Mouse (Mus musculus): ENCODE data around the gene Cdk18.

The Cdk18 gene

DNA sequence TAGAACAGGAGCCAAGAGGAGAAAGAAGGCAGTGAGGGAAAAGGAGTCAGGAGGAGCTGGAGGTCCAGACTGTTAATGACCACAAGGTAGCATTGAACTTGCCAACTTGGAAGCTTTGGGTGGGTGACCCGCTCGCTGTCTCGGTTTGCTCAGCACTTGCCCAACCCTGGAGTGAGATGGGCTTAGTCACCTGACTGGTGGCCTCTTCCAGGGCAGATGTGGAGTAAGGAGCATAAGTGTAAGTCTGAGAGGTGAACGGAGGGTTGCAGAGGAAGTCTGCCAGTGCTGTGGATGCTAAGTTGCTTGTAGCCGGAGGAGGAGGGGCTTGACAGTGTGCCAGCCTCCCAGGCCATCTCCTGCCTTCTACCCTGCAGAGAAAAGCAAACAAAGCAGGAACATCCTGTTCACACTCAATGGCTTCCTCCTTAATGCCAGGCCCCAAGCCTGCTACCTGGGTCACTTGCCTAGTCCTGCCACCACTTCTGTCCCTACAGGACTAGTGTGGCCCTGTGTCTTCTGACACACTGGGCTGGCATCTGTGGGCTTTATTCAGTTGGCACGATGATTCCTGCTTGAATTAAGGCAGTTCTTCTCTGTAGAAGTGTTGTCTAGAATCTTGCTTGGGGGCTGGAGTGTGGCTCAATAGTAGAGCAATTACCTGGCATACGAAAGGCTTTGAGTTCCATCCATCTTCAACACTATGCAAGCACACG is 6.6 kb upstream of the Cdk18 start:
- peak; percentile 81 for DNase-seq

DNA sequence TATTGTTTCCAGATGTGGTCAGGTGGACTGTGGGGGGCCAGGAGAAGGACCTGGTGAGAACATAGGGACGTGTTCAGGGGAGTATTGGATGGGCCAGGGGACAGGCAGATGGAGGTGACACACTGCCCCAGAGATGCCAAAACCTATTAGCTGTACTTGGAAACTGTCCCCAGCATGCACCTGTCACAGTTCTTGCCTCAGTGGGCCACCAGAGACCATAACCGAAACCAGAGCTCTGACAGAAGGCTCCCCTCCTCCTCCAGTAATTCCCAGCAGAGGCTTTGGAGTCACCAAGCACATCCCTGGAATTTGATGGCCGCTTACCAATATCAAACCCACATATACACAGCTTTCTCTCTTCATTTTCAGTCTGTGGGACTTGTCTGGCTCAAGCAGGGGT is 5.4 kb upstream of the Cdk18 start:
- DNase-seq = no peak

DNA sequence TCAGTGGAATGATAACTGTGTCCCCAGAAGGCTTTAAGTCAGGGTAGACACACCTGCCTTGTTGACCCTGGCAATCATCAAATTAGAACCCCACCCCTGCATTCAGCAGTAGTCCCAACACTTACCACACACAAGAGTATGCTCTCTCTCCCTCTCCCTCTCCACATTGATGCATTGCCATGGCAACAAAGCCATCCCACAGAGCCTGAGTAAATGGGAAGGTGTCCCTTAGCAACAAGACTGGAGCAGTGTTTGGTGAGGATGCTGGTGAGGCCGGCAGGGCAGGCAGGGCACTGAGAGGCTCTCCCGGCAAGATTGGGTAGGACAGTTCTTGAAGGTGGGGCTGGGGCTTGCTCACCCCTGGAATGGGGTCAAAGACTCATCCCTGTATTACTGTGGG is 4.7 kb upstream of the Cdk18 start:
- no peak for DNase-seq

DNA sequence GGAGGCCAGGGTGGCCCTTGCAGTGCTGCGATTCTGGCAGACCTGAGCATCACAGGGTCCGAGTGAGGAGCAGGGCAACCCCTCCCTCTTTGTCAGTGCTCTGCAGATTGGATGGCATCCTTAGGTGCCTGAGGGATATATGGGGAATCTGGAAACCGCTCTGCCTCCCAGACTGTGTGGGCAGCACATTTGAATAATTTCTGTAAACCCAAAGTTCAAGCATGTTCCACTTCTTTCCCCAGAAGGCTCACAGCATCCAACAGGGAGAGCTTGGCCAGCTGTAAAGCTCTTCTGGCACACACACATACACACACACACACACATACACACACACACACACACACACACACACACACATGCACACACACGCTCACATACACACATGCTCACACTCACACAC is 4.2 kb upstream of the Cdk18 start:
- no peak for DNase-seq

DNA sequence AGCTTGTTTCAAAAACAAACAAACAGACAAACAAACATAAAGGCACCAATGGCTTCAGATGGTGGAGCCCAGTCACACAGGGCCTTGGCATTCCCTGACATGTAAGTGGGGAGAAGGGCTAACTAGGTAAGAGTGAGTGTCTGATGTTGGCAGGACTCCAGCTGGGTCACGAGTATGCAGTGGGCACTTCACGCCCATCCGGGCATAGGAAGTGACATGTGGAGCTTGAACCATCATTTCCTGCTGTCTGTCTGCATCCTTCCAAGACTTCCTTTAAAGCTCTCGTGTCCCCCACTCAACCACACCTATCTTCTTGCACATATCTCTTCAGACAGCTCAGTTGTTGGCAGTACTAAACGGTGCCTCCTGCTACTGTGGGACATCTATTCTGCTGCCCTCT is 3.6 kb upstream of the Cdk18 start:
- peak; percentile 75 for DNase-seq

DNA sequence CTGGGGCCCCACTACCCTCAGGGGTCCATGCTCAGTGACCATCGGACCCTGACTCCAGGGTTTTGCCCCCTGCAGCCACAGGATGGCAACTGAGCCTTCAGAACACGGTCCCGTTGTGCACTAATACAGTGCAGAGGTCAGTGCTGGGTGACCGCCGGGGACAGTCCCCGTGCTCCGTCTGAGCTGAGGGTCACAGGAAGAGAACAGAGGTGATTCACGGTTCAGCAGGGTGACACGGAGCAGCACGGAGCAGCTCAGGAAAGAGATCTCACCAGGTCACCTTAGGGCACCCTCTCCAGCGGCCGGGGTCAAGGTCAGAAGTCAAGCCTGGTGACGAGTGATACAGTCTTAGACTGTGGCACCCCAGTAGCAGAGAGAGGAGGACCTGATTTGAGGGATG is 2.3 kb upstream of the Cdk18 start:
- no peak for DNase-seq

DNA sequence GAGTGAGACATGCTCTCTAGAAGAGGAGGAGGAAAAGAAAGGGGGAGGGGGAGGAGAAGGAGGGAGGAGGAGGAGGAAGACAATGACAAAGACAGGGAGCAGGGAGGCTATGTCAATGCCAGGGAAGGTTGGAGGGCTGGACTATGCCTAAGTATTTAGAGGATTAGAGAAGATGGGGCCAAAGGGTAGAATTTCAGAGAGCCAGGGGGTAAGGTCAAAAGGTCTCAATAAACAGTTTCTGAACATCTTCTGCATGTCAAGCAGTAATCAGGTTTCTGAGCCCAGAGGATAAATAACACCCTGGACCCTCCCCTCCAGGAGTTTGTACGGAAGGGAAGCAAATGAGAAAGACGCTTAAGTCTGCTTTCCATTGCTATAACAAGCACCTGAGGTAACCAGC is 1.7 kb upstream of the Cdk18 start:
- DNase-seq = no peak

DNA sequence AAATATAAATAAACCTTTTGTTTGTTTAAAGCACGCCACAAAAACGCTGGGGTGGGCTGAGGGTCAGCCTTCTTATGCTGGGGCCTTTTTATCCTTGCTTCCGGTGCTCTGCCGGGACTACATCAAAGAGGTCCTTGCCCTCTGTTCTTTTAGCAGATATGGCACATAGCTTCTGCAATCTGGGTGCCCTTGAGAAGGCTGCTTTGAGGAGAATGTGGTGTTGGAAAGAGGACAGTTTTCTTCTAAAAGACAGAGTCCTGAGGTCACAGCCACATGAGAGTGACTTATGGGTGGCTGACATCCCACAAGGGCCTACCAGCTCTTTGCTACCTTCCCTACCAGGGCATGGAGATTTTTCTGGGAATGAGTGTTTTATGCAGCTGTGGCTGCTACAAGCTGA is 1.1 kb upstream of the Cdk18 start:
- no peak for DNase-seq

DNA sequence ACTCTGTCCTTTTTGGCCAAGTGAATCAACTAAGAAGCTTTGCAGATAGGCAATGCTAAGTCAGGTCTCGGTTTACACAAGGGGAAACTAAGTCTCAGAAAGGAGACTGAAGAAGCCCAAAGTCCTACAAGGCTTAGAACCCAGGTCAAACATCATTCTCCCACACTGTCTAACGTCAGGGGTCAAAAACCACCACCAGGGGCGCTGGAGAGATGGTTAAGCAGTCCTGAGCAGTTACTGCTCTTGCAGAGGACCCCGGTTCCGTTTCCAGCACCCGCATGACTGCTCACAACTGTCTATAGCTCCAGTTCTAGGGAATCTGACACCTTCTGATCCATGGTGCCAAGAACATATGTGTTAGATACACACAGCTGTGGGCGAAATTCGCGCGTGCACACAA is 687 bp upstream of the Cdk18 start:
- DNase-seq = peak; percentile 80

DNA sequence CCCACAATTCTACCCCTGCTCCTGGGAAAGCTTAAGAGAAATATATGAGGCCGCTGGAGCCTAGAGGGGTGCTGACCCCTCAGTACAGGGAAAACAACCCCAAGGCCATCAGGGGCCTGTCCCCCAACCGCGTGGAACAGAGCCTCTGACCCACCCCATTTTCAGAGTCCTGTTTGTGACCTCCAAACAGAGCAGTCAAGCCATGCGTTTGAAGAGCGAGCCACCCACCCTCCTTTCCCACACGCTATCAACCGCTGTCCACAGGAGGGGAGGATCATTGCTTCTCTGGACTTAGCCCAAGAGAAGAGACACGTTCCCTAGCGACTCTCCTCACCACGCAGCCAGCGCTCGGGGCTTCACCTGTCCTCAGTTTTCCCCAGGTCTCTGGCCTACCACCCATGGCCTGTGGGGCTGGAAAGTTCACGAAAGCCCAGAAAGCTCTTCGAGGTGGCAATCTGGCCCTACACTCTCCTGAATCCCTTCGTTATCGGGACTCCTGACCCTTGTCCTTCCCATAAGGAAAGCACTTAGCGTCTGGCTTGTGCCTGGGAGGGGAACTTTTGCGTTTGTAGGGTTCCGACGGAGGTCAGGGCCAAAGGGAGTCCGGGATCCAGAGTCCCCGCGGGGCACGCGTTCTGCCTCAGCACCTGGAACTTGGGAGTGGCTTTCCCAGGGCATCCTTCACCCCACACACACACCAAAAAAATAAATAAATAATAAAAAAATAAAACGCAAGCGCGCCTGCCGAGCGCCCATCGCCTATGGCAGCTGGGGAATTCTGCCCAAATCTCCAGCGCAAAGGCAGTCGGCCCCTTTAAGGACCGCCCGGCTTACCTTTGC is 688 bp downstream of the Cdk18 start:
- DNase-seq = peak; percentile 29

DNA sequence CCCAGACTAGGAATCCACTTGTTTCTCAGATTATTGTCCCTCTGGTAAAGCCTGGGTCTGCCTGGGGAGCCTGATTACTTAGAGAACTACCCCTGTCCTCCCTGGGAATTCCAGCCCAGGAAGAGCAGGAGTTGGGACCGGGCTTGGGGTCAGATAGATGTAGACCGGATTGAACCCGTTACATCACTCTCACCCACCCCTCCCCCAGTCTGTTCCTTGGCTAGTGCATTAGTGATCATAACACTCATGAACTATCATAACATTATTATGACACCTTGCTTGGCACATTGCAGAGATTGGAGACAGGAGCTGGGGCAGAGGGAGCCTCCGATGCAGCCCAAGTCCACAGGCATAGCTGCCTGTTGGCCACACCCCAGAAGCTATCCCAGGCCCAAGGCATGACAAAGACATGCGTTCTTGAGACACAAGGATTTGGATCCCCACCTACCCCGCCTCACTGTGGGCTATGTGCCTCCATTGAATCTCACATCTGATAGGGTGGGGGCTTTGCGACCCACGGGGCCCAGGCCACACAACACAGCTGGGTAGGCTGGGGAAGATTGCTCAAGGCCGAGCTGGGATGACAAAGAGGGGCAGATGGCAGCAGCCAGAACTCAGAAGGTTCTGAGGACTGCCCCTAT is 1.4 kb downstream of the Cdk18 start:
- DNase-seq = peak; percentile 58

DNA sequence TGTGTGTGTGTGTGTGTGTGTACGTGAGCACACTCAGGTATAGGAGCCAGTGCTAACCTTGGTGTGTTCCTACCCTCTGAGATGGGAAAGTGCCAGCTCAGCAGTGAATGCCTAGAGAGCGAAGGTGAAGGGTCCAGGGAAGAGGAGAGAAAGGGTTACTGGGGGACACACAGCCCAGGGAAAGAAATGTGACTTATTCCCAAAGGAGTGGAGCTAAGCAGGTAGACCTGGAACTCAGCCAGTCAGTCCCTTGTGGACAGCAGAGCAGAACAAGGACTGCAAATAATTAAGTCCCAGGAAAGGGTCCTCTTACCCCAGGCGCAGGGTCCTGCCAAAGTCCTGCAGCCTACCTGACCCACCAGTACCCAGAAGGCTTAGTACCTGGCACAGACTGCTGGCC is 2.6 kb downstream of the Cdk18 start:
- DNase-seq = peak; percentile 79

DNA sequence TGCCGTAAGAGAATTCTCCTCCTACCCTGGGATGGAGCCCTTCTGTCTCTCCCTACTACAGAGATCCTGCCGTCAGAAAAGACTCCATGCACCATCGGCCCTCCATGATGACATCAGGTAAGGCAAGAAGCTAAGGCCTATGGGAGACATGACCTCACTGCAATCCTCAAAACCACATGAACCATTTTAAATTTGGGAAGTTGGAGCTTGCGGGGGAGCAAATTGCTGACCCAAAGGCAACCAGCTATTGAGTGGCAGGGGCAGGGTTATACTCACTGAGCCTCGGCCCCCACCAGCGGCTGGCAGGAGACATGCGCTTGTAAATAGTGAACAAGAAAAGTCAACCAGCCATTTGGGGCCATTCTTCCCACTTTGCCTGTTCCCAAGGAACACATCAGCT is 3.9 kb downstream of the Cdk18 start:
- no peak for DNase-seq

DNA sequence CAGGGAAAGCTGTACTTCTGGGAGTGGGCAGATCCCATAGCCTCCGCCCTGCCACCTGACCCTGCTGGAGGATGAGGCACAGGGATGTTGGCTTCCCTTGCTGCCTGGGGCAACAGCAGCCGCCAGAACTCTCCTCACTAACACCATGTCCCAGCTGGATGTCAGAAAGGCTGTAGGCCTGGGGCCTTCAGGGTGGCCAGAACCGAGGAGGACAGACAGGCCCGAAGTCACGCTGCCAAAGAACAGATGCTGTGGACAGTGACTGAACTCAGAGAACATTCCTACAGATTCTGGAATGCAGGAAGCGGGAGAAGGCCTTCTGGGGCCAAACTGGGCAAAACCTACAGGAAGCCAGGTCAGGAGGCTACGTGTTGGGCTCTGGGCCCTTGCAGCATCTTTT is 11.2 kb downstream of the Cdk18 start:
- DNase-seq = peak; percentile 57

DNA sequence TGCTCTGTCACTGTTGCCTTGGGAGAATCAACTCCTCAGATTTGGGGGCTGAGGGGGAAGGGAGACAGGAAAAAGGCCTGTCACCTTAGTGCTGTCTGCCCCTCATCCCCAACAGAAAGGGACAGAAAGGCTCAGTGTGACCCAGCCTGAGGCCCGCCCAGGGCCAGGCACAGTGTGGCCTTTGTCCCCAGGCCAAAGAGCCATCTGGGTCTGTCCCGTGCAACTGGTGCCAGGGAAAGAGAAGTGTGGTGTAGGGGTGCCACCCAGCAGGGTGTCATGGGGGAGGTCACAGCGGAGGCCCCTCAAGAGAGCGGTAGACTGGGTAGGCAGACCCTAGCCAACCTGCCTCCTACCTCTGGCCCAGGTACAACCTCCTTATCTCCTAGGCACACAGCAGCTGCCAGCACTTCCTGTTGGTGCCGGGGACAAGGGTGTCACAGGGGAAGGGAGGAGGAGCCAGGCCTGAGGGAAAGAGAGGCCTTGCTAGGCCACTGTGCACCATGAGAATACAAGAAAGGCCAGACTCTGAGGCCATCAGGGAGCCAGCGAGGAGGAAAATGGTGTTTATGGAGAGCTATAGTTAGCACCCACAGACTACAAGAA is 13.6 kb downstream of the Cdk18 start:
- peak; percentile 52 for DNase-seq

DNA sequence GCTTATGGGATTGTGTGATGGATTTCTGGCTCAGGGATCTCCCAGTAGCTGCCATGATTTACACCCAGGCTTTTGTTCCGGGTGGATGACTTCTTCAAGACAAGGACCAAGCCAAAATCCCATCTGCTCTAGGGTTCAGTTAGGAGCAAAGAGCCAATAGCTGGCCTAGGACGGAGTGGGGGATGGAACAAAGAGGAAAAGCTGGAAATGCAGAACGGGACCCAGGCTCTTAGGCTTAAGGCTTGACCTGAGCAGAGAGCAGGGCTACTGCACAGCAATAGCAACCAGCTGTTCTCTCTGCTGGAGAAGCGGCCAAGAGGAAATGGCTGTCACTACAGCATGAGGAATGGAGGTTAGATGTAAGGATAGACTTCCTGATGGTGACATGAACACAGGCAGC is 14.2 kb downstream of the Cdk18 start:
- DNase-seq = peak; percentile 79

DNA sequence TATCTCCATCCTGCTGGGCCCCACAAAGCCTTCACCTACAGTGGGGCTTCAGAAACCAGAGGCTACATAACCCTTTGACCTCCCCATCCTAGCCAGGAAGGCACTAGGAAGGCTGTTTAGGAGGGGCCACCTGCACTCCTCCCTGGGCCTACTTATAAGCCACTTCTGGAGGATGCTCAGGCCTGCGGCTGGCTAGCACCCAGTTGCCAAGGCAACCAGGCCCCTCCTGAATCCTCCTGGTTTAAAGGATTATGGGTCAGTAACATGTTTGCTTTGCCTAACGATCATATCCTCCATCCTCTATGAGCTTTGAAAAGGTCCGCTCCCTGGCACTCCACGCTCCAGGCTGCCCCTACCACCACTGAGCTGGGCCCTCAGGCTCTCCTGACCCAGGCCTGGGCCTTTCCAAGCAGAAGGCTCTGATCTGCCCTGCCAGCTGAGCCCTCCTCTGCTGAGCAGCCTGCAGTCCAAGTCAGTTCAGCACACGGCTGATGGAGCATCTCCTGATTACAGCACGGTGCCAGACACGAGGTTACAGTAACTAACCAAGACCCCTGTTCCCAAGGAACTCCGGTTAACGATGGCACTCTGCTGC is 16.0 kb downstream of the Cdk18 start:
- no peak for DNase-seq

DNA sequence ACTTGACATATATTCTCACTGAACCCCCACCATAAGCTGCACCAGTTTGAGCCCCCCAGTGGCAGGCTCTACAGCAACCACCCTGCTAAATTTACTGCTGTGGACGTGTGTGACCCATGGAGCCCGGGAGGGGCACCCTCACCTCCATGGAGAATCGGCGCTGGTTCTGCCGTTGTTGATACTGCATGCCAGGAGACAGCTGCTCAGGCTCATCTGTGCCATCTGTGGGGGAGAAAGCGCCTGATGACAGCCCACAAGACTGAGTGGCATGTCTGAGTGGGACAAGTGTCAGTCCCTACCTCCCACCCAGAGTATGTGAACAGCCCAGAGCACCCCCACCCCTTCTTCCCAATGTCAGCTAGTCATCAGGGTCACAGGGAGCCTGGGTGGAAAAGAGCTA is 17.6 kb downstream of the Cdk18 start:
- no peak for DNase-seq

DNA sequence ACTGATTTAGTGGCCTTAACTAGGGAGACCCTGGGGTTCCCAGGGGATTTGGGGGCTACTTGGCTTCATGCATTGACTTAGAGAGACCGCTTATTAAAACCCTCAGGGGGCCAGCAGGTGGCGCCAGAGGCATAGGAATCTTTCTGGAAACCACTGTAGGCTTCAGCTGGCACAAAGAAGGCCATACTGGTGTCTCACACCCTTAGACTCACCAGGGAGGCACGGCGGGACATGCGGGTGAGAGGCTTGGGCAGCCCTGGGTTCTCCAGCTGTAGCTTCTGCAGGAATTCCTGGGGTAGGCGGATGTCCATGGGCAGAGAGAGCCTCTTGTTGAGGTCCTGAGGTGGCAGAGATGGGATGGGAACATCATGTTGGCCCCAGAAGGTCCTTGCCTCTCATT is 18.2 kb downstream of the Cdk18 start:
- peak; percentile 94 for DNase-seq

DNA sequence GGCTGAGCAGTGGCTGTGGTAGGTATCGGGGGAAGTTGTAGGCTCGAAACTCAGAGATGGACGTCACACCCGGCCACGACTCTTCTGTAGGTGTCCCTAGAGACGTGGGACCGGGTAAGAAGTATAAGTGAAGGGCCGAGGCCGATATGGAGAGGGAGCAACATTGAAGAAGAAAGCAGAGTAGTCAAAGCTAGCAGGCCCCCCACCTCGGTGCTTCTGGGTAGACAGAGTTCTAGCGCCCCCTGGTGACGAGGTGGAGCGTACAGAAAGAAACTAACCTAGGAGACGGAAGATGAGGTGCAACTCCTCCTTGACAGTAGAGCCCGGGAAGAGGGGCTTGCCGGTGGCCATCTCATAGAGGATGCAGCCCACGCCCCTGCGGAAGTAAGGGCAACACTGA is 22.9 kb downstream of the Cdk18 start:
- peak; percentile 84 for DNase-seq

DNA sequence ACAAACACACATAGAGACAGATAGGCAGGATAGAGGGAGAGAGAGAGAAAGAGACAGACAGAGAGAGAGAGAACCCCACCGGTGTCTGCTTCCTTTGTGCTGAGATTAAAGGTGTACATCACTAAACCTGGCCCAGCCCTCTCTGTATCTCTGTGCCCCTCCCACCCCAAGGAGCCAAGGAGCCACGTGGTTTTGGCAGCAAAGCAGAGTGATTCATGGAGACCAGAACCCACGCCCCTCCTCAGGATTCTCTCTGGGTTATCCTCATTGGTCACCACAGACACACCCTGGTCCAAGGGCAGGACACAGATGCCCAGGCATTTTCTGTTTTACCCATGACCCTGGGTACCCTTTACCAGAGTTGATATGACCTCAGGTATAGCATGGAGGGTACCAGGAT is 26.4 kb downstream of the Cdk18 start:
- DNase-seq = no peak

DNA sequence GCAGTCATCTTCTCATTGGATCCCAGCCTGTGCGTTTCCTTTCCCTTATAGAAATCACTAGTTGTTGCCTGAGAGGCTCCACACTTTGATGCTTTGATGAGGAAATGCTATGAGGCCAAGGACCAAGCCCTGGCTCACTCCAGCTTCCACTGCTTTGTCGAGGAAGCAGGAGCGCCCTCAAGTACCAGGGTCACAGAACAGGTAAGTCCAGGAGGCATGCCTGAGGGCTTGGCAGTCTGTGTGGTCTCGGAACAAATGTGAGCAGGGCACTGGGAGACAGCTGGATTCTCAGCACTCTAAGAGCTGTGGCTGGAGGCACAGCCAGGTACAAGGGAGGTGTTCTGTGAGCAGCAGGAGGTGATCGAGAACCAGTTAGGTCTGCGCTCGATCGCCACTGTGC is 27.1 kb downstream of the Cdk18 start:
- DNase-seq = no peak

DNA sequence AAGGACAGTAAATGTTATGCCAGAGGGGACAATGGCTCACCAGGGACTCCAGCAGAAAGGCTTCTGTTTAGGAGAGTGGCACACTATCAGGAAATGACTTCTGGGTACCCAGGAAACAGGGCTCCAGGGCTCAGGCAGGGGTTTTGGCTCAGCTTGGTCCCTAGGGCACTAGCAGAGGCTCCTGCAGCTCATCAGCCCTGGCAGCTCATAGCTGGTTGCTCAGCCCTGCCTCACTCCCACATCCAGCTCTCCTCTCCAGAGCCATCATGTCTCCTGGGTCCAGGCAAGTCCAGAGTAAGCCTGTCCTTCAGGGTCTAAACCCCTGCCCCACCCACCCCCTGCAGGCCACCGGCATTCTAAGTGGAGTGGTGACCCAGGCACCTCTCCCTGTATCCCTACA is 28.1 kb downstream of the Cdk18 start:
- DNase-seq = no peak
